Mouse (Mus musculus): ENCODE measurements at regions not wholly inside any gene's neighbourhood (a gene's known extent, or its start where the extent isn't known, plus 50 kb on each side); places are given as distances from the start of the nearest gene placed in this dataset.

DNA sequence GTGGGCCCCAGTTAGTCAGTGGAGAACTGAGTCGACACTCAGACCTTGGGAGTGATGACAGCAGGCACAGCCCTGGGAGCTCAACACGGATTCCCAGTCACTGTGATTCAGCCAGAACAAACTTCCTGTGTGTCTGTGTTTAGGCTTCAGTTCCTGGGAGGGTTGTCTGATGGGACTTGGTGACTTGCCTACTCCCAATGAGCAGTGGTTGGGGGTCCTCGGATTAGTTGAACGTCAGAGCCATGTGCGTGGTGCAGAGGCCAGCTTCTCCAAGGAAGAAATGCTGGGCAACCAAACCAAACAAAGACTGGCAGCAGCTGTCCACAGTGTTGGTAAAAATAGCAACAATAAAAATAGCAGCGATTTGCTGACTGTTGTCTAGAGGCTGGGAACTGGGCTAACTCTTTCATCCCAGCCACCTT is 152.7 kb downstream of the Zfp706 start:
- TF ChIP-seq POLR2A (IDR thresholded peaks at IDR 0.05; ENCODE audit: control insufficient read depth, low read depth, low read length) (no peak), CTCF (IDR thresholded peaks at IDR 0.05; ENCODE audit: control insufficient read depth, insufficient read depth, insufficient replicate concordance, low read depth, low read length) (no peak)

All from testis, adult 2 months (tissue).